Mouse (Mus musculus) forebrain, postnatal 0 days (tissue): ENCODE data around the gene Ep400. TPM values are rescaled to one million over a fixed set of nuclear protein-coding genes. Genes with fewer than 3 reads are reported as not detected.

Experiments used
- ATAC-seq: fragments of 200-750 bp; cut with Nextera tagmentation; 2 replicates; pipeline ENCODE4 v1.8.0; 2017; ENCODE audit warnings: mild to moderate bottlenecking, moderate library complexity
- DNase-seq: peaks from one replicate; pipeline ENCODE4 v3.0.0-alpha.2; 2015
- H3K27ac ChIP-seq: fragments of 300-500 bp; sonication (generic); 2 replicates; pipeline ENCODE4 v1.5.1; 2014; ENCODE audit warnings: low read depth, mild to moderate bottlenecking, antibody characterized with exemption, low read length, moderate library complexity, mixed read lengths
- H3K27me3 ChIP-seq: fragments of 300-500 bp; sonication (generic); 2 replicates; pipeline ENCODE4 v1.6.1; 2014; ENCODE audit warnings: mild to moderate bottlenecking, low read length, mixed read lengths; ENCODE audit not compliant: insufficient read depth
- H3K36me3 ChIP-seq: fragments of 300-500 bp; sonication (generic); 2 replicates; pipeline ENCODE4 v1.6.1; 2014; ENCODE audit warnings: mild to moderate bottlenecking, moderate library complexity; ENCODE audit not compliant: insufficient read depth
- H3K4me1 ChIP-seq: fragments of 300-500 bp; sonication (generic); 2 replicates; pipeline ENCODE4 v1.6.1; 2014; ENCODE audit warnings: antibody characterized with exemption; ENCODE audit not compliant: insufficient read depth
- H3K4me2 ChIP-seq: fragments of 300-500 bp; sonication (generic); 2 replicates; pipeline ENCODE4 v1.6.1; 2014; ENCODE audit warnings: low read depth, mild to moderate bottlenecking, moderate library complexity
- H3K4me3 ChIP-seq: fragments of 300-500 bp; sonication (generic); 2 replicates; pipeline ENCODE4 v1.5.1; 2014; ENCODE audit warnings: low read depth, low read length, mixed read lengths
- H3K9ac ChIP-seq: fragments of 300-500 bp; sonication (generic); 2 replicates; pipeline ENCODE4 v1.6.1; 2014; ENCODE audit warnings: mild to moderate bottlenecking
- H3K9me3 ChIP-seq: fragments of 300-500 bp; sonication (generic); 2 replicates; pipeline ENCODE4 v1.6.1; 2016; ENCODE audit warnings: low read length
- CTCF ChIP-seq: sonication (generic); IDR thresholded peaks from 2 replicates; pipeline ENCODE4 v1.5.1; 2016; ENCODE audit warnings: antibody characterized with exemption, control low read depth, low read depth
- WGBS: fragments of 180-500 bp; shearing (Covaris S2); extraction: QIAGEN DNeasy Blood & Tissue Kit; methylation state at CpG from one replicate; pipeline ENCODE4 v1.1.7; 2014; 5-methylcytosine and 5-hydroxymethylcytosine counted together
- polyA plus RNA-seq: library from polyadenylated mRNA; unstranded; fragments of >200 nt; fragmentation: Nextera tagmentation; extraction: Ambion mirVana; gene quantifications from 2 replicates; pipeline ENCODE4 v1.2.1, GENCODE M21; 2015
- total RNA-seq: library from RNA; depleted of rRNA; stranded (reverse); fragments of >200 nt; gene quantifications from 2 replicates; pipeline ENCODE4 v1.2.3, GENCODE M21; 2014

The Ep400 gene
- total and polyA plus RNA-seq, 2 experiments from 2014 or later: 37.4 to 66.4 TPM

DNA sequence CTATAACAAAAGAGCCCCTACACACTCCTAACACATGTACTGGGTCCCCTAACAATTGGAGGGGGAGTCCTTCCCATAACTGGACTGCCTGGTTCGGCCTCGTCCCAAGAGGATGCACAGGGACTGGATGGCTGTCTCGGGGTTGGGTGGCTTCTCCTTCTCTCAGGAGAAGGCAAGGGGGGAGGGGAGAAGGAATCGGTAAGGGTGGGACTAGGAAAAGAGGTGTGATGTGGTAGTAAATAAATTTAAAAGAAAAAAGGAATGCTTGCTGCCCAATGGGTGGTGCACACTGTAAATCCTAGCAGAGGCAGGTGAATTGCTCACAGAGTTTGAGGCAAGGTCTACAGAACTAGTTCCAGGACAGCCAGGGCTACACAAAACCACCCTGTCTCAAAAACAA lies 35.6 kb upstream of the Ep400 start:
- H3K4me1 ChIP-seq: peaks cover 26% of the 10 kb centered on the region
- H3K27ac ChIP-seq: no peak overlapping the region
- H3K4me2 ChIP-seq: no peak overlapping the region; the same call in 1 of the 2 replicates
- H3K36me3 ChIP-seq: peaks cover 20% of the 10 kb centered on the region
- DNase-seq: no peak
- no peak for TF ChIP-seq CTCF
- no peak overlapping the region for H3K9ac ChIP-seq
- no peaks in the 10 kb centered on the region for H3K9me3 ChIP-seq
- H3K27me3 ChIP-seq: no peaks in the 10 kb centered on the region
- no peak for ATAC-seq
- H3K4me3 ChIP-seq: no peak overlapping the region
- WGBS: 86% methylated on average over 4 of the region's 4 CpGs

- no peaks in the 10 kb centered on the region for H3K9me3 ChIP-seq
- DNase-seq: no peak
- H3K27ac ChIP-seq: no peak overlapping the region
- no peak for ATAC-seq
- no peaks in the 10 kb centered on the region for H3K27me3 ChIP-seq
- H3K4me3 ChIP-seq: no peak overlapping the region
- no peak overlapping the region for H3K4me2 ChIP-seq
- H3K36me3 ChIP-seq: peaks cover 38% of the 10 kb centered on the region
- WGBS: 95% methylated on average over 7 of the region's 7 CpGs
- no peak for TF ChIP-seq CTCF
- no peak overlapping the region for H3K9ac ChIP-seq
- peaks cover 26% of the 10 kb centered on the region for H3K4me1 ChIP-seq
Measured at GRCm38 (mm10) chr5:110804012-110804743, 33.7 kb upstream of the Ep400 start.

GRCm38 (mm10) chr5:110802809-110803208 lies 32.3 kb upstream of the Ep400 start:
- no peak overlapping the region for H3K27ac ChIP-seq
- DNase-seq: no peak
- no peaks in the 10 kb centered on the region for H3K27me3 ChIP-seq
- no peak overlapping the region for H3K4me2 ChIP-seq
- H3K36me3 ChIP-seq: peaks cover 51% of the 10 kb centered on the region
- H3K4me3 ChIP-seq: no peak overlapping the region
- H3K9me3 ChIP-seq: no peaks in the 10 kb centered on the region
- H3K4me1 ChIP-seq: peaks cover 15% of the 10 kb centered on the region
- TF ChIP-seq CTCF: no peak
- no peak overlapping the region for H3K9ac ChIP-seq
- no peak for ATAC-seq

- H3K4me2 ChIP-seq: no peak overlapping the region
- H3K36me3 ChIP-seq: peaks cover 57% of the 10 kb centered on the region
- WGBS: 74% methylated on average over 4 of the region's 4 CpGs
- no peaks in the 10 kb centered on the region for H3K9me3 ChIP-seq
- no peak overlapping the region for H3K27ac ChIP-seq
- TF ChIP-seq CTCF: no peak
- H3K4me1 ChIP-seq: 0 out of 2 replicates have a peak, but pooled peaks cover 8% of the 10 kb centered on the region
- H3K4me3 ChIP-seq: no peak overlapping the region
- DNase-seq: no peak
- ATAC-seq: no peak
- no peak overlapping the region for H3K9ac ChIP-seq
- H3K27me3 ChIP-seq: no peaks in the 10 kb centered on the region
Measured at GRCm38 (mm10) chr5:110802186-110802585, 31.7 kb upstream of the Ep400 start.

DNA sequence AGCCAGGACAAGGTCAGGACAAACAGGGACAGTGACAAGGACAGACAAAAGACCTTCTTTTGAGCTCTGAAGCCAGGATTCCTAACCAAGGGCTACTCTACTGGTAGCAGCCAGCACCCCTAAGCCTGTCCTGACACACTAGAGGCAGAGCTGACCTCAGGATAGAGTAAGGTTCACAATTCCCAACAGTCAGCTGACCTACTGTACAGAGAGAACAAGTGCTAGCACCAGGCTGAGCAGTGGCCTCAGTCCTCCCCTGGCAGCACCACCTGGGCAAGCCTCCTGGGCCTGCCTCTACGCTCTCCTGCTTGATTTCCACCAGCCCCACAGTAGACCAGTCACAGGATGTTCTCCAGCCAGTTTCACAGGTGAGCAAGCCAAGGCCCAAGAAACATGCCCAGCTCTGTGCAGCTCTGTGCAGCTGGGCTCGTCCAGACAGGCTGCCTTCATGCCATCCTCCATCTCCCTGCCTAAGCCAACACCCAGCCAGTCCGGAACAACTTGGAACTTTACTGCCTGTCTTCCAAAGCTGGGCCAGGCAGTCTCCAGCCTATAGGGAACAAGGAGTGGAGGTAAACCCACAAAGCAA lies 30.6 kb upstream of the Ep400 start:
- H3K4me1 ChIP-seq: no peaks in the 10 kb centered on the region
- WGBS: 88% methylated on average over 3 of the region's 3 CpGs
- DNase-seq (no peak), ATAC-seq (no peak)
- H3K27me3 ChIP-seq: no peaks in the 10 kb centered on the region
- peaks cover 66% of the 10 kb centered on the region for H3K36me3 ChIP-seq
- no peak for TF ChIP-seq CTCF
- no peak overlapping the region for H3K9ac ChIP-seq
- H3K4me3 ChIP-seq: no peak overlapping the region
- H3K9me3 ChIP-seq: no peaks in the 10 kb centered on the region
- H3K4me2 ChIP-seq: no peak overlapping the region
- no peak overlapping the region for H3K27ac ChIP-seq

- ATAC-seq (no peak), DNase-seq (no peak)
- no peak for TF ChIP-seq CTCF
- 58% methylated on average over 4 of the region's 4 CpGs for WGBS
- Histone ChIP-seq H3K9me3 (no peaks in the 10 kb centered on the region), H3K9ac (no peak overlapping the region), H3K27ac (no peak overlapping the region), H3K4me2 (no peak overlapping the region), H3K27me3 (no peaks in the 10 kb centered on the region), H3K4me1 (no peaks in the 10 kb centered on the region), H3K36me3 (peaks cover 86% of the 10 kb centered on the region), H3K4me3 (no peak overlapping the region)
Measured at GRCm38 (mm10) chr5:110797696-110798095, 27.2 kb upstream of the Ep400 start.

- no peaks in the 10 kb centered on the region for H3K9me3 ChIP-seq
- no peak overlapping the region for H3K4me3 ChIP-seq
- TF ChIP-seq CTCF: no peak
- H3K4me2 ChIP-seq: no peak overlapping the region
- peaks cover 98% of the 10 kb centered on the region for H3K36me3 ChIP-seq
- no peak overlapping the region for H3K27ac ChIP-seq
- 93% methylated on average over 7 of the region's 7 CpGs for WGBS
- DNase-seq (no peak), ATAC-seq (no peak)
- H3K9ac ChIP-seq: no peak overlapping the region
- H3K27me3 ChIP-seq: no peaks in the 10 kb centered on the region
- H3K4me1 ChIP-seq: no peaks in the 10 kb centered on the region
Measured at GRCm38 (mm10) chr5:110794363-110794762, 23.8 kb upstream of the Ep400 start.
